Mouse (Mus musculus) megakaryocyte progenitor cell, adult 5-6 weeks (primary cell): ENCODE measurements around the gene Mcrip2. TPM values are rescaled to one million over a fixed set of nuclear protein-coding genes. Genes with fewer than 3 reads are reported as not detected.

Experiments
- ATAC-seq: replicated peaks from 2 replicates; pipeline ENCODE4 v1.8.0; 2016; ENCODE audit warnings: mild to moderate bottlenecking, moderate TSS enrichment, inconsistent platforms; ENCODE audit not compliant: poor library complexity
- total RNA-seq, 2 experiments: library from RNA; stranded (forward) in 1 of 2; stranded (reverse) in 1 of 2; fragments of 157-497, 149-512 nt in 1 of 2; fragments of 200-1000 nt in 1 of 2; gene quantifications; 2 replicates each; pipeline versions ENCODE4 v1.2.3 to v1.2.4; 2015 to 2017

Mcrip2 gene
- total RNA-seq, 2 experiments from 2014 or later, result 8.6 to 42.2 TPM

DNA sequence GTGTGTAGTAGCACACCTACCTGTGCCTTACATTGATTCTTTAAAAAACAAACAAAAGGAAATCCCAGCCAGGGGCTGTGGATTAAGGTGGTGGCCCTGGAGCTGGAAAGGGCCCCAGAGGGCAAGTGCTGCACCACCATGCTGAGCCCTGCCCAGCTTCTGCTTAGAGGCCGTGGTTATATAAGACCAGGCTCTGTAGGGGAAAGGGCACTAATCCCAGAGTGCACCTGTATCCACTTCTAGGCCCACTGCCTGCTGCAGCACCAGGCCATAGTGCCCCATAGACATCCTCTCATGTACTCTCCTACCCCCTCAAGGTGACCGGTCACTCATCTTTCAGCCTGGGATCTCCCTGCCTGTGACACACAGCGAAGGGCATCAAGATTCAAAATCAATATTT lies 2.4 kb downstream of the Mcrip2 start:
- no peak for ATAC-seq

DNA sequence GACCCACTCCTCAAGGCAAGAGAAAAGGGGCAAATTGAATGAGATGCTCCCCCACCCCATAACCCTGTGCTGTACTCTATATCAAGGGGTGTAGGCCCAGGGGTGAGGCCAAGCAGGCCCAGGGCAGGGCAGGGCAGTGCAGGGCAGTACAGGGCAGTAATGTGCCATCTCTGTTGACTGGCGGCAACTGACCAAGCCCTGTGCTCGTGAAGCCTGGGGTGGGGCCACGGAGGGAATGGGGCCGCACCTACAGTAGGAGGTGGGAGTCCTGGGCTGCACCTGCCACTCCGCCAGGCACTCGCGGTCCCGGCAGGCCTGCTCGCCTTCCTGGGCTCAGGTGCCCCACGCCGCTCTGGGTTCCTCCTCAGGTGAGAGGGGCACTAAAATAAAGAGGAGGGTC lies 3.3 kb downstream of the Mcrip2 start:
- no peak for ATAC-seq

DNA sequence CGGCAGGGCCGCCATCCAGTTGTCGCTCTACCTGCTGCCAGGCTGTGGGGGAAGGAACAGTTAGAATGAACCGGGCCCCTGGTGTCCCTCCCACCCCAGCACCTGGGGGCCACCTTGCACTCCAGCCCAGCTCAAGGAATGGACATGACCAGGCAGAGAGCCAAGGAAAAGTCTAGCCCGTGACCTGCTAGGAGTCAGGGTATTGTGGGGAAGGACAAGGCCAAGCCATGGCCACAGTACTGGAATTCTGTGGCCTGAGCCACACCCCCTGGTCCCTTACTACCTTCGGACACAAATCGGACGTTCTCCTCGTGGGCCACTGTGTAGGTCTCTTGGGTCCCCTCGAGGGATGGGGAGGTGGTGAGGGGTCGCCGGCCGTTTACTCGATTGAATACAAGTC lies 4.3 kb downstream of the Mcrip2 start:
- ATAC-seq, result no peak

DNA sequence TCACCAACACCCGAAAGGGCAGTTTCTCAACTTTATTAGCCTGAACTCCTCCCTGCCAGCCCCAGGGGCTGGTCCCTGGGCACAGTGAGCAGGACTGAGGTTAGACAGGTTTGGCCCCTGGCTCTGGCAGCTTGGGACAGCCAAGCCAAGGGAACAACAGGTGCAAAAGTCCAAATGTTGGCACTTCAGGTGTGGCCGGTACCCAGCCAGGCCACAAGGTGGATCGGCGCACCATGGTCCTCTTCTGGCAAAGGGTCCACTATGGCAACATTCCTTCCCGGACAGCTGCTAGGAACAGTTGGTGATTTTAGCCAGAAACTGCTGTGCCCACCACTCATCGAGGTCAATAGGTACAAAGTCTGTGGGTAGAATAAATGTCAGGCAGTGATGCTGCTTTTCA lies 4.9 kb downstream of the Mcrip2 start:
- no peak for ATAC-seq

DNA sequence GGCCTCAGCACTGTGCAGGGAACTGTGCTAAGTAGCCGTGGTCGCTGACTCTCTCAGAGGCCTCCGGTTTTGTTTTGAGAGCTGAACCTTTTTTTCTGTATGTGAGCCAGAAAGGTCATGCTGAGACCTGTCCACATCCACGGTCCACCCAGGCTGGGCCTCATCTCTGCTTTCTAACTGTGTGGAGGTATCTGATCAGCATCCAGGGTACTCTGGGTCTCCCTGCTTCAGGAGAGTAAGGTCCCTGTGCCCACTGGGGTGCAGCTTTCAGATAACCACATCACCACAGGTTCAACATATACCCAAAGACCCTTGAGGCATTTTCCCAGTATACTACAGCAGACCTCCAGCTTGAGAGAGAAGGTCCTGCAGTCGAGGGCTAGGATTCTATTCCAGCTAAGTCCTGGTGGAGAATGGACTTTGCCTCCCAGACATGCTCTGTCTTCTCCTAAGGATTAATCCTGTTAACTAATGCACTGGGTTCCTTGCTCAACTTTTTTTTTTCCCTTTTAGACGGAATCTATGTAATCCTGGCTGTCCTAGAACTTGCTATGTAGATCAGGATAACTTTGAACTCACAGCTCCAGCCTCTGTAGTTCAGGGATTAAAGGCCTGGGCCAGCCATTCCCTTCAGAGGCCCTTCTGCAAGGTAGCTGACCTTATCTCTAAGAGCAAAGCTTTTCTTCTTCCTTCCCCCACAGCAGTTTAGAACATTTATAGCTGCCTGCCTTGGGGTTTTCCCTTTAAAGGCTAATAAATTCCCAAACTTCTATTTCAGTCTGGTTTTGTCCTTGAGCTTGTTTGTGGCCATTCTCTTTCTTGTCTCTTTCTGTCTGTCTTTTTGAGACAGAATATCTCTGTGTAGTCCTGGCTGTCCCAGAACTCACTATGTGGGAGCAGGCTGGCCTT lies 6.6 kb downstream of the Mcrip2 start:
- ATAC-seq, result no peak

DNA sequence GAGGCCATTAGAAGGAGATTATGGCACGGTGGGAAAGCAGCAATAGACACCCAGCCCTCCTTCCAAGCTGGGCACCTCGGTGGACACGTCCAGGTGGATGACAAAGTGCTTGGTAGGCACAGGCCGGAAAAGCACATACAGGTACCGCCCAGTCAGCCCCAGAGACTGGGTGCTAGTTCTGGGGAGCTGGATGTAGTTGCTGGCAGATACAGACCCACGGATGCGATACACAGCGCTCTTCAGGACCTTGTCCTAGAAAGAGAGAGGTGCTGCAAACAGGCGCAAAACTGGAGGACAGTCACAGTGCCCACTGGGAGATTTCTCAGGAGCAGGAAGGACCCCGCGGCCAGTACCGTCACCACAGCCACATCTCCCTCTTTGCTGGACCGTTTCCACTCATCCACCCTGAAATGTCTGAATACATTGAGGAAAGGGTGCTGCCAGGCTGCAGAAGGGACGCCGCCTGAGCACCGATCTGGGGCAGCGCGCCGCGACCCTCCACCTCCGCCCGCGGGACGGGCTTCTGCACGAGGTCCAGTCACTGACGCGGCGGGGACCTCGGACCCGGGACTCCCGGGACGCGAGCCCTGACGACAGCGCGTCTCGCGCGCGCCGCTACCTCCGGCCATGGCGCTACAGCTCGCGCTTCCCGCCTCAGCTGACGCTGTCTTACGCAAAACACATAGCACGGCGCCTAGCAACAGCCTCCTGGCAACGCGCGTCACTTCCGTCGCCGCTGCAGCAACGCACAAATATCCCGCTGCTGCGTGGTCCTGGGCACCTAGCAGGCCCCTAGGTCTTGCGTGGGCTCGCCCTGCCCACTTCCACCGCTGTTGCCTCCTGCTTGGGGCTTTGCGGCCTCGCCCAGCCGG lies 7.5 kb downstream of the Mcrip2 start, which contains the start of gene Wdr90:
TSS of gene Wdr90 (minus strand) at position 670 of the 872 bp plus-strand sequence.
- peak; percentile 96 for ATAC-seq

DNA sequence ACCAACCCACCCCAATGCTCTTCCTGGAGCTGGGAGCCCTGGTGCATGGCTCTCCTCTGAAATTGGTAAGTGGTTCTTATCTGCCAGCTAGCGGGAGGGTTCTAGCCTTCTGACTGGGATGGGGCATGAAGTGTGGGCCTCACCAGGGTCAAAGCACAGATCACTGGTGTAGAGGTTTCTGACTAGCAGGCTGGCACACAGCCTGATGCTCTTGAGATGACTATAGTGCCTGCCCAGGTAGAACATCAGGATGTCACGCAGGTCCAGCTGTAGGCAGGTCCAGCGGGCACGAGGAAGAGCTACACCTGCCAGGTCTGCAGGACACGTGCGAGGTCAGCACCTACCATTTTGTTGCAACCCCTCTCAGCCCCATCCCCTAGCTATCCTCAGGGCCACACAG lies 8.3 kb downstream of the Mcrip2 start:
- ATAC-seq, result no peak

DNA sequence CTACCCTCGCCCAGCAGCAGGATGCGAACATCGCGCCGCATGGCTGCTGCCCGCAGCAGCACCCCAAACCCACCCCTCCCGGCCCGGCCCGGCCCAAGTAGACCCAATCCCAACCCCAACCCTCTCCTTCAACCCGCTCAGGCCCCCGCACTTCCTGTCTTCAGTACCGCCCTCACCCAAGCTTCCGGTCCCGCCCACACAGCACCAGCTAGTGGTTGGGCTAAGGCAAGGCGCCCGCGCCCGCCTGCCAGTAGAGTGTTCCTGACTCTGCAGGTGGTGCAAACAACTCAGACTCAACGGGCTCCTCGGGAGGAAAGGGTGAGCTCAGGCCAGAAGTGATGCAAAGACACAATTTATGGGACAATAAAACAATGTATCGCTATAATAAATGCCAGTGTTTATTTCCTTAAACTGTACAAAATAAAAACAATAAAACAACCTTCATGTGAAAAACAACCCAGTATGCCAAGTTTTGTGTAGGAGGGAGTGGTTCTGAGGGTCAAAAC lies 24.1 kb downstream of the Mcrip2 start, which contains the start of gene Rhot2:
TSS of gene Rhot2 (minus strand) at position 456 of the 506 bp plus-strand sequence.
- peak; percentile 97 for ATAC-seq

DNA sequence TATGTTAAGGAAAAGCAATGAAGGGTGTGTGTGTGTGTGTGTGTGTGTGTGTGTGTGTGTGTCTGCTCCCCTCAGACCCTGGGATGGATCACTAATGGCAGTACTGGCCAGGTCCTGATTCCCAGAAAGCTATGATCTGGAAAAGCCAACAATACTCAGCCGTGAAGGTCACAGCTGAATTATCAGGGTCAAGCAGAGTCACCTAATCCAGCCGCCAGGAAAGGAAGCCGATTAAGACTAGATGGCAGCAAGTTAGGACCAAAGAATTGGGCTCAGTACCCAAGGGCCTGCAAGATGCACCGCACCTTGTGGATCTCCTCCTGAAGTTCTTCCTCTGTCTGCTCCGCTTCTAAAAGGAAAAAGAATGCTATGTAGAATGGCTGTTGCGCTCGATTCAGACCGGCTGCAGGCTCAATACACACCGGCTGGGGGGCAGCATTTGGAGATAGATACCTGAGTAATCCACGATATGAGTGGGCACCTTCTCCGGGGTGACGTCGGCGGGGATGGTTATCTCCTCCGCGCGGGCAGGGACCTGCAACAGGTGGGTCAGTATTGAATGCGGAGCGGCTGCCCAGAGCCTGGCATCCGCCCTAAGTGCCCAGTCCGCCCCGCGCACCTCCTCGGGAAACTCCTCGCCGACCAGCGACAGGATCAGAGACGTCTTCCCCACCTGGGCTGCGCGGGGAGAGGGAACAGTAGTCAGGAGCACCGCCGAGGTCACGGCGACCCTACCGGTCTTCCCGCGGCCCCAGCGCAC lies 24.7 kb downstream of the Mcrip2 start:
- ATAC-seq, result peak; percentile 8; the same call in 1 of the 2 replicates

DNA sequence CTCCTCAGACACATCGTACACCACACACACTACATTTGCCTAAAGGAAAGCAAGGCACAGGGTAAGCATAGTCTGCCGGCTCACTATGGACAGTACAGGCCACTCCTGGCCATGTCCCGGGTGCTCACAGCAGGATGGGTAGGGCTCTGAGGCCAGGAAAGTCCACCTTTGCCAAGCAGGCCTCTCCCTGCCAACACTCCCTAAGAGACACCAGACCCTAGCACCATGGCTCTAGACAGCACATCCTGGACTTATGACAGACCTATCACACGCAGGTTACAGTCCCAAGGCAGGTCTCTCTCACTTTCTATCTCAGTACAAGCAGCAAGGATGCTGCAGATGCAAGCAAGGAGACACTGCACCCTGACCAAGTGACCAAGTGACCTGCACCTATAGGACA lies 25.4 kb downstream of the Mcrip2 start:
- no peak for ATAC-seq

DNA sequence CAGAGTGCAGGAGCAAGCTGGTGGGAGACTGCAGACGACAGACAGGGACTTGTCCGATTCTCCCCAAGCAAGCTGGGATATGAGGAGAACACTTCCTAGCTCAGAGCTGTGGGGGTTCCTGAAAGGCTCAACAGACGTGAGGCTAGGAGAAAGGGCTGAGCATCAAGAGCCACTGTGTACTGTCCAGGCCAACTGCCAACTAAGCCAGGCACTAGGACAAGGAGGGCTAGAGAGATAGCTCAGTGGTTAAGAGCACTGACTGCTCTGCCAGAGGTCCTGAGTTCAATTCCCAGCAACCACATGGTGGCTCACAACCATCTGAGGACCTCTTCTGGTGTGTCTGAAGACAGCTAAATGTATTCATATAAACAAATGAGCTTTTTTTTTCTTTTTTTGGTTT lies 26.1 kb downstream of the Mcrip2 start:
- ATAC-seq, result no peak

DNA sequence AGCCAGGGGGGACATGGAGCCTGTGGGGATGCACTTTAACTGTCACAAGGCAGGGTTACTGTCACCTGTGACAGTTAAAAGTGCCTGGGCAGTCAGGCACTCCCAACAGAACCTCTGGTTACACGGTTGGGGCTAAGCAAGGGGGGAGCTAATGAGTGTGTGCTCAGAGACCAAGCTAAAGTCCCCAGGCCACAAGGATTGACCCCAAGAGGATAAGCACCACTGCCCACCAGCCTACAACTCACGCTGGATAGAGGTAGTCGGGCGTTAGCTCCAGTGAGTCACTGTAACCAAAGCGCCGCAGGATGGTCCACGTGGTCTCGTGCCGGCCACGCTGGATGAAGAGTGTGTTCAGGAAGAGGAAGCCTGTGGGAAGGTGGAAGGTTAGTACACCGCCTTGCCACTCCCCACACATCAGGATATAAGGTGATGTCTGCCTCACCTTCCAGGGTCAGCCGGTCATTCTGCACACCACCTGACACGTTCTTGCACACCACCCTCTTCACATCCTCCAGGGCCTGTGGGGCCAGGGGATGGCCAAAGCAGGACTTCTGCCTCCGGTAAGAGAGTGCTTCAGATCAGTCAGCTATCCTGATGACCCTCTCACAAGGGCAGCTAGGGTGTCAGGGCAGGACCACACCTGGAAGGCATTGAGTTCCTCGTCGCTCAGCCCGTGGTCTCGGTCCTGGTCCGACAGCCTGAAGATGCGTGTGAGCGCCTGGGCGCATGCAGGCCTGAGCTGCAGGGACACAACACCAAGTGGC lies 27.3 kb downstream of the Mcrip2 start, which contains the start of gene Gm20683:
TSS of gene Gm20683 (minus strand) at position 647 of the 764 bp plus-strand sequence.
- ATAC-seq, result no peak

DNA sequence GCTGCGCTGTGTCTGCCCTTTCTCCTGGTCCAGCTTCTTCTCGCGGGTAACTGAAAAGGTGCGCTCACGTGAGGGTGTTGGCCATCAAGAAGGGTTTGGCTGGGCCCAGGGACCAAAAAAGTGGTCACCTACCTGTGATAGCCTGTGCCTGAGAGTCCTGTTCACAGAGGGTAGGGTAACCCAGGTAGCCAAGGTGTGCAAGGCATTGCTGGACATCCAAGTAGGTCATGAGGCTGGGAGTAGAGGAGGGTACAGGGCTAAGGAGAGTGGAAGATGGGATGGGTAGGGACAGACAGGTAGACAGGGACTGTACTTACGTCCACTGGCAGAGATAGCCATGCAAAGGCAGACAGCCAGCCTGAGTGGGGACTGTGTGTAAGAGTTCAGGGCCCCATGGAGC lies 28.0 kb downstream of the Mcrip2 start:
- no peak for ATAC-seq

DNA sequence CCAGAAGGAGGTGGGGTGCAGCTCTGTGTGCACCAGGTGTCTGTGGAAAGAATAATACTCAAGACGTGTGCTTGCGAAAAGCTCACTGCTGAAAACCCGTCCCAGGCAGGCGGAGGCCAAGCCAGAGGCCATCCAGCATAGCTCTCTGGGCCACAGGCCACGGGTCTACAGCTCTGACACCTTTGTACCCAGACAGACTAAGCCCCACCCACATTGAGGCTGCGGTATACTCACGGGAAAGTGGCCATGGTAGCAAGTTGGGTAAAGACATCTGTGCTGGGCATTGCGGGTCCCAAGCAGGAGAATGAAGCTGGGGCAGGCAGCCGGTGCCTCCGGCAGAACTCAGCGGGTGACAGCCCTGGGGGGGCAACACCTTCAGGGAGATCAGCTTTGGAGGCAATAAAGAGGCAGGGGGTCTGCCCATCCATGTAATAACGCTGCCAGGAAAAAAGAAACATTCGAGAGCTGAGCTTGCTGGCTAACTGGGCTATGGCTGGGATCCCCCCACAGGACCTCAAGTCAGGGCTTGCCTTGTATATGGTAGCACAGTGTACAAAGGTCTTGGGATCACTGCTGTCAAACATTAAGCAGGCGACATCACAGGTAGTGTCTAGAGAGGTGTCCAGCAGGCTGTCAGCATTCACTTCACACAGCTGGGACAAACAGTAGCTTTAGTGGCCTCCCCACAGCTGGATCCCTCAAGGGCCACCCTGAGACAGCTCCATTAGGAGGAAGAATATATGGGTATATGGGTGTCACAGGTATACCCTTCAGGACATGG lies 28.9 kb downstream of the Mcrip2 start:
- no peak for ATAC-seq

DNA sequence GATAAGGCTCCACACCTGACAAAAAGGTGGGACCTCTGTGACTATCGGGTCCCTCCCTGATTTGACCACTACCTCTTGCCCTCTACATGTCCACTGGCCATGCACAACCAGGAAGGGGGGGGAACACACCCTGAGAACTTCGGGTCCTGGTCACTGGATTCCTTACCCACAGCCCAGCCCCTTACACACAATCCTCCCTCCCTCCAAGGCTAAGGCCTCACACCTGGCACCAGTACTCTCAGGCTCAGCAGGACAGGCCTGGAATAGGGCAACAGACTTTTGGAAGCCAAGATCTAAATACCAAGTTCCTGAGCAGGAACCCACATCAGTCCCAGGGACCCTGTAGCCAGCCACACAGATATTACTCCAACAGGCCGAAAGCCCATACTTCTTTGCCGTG lies 29.7 kb downstream of the Mcrip2 start:
- ATAC-seq, result no peak

DNA sequence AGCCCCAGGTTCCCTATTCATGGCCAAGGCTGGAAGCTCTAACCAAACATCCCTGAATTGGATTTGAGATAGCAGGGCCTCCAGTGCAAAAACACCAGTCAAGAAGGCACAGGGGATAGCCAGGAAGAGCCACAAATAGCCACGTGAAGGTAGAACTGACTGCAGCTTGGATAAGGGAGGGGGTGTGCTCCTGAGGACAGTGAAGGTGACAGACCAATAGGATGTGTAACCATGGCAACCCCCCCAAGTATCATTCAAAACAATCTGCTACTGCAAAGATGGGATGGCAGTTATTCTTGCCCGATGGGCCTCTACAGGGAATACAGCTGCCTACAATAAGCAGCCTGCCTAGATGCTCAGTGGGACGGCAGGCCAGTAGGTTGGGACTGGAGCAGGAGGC lies 31.0 kb downstream of the Mcrip2 start:
- no peak for ATAC-seq

DNA sequence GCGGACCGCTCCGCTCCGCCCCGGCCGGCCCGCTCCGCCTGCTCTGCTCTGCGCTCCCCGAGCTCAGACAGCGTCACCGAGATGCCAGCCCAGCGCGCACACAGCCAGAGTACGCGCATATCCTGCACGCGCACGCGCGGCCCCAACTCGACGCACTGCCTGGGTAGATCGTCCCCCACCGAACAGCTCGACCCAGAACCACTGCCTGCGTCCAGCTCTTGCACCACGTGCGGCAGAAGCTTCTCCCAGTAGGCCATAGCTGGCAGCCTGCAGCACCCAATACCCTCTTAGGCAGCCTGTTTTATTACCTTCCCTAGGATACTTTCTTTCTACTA lies 31.5 kb downstream of the Mcrip2 start, which contains the start of gene Rhbdl1:
TSS of gene Rhbdl1 (minus strand) at position 220 of the 335 bp plus-strand sequence.
- peak; percentile 48 for ATAC-seq

DNA sequence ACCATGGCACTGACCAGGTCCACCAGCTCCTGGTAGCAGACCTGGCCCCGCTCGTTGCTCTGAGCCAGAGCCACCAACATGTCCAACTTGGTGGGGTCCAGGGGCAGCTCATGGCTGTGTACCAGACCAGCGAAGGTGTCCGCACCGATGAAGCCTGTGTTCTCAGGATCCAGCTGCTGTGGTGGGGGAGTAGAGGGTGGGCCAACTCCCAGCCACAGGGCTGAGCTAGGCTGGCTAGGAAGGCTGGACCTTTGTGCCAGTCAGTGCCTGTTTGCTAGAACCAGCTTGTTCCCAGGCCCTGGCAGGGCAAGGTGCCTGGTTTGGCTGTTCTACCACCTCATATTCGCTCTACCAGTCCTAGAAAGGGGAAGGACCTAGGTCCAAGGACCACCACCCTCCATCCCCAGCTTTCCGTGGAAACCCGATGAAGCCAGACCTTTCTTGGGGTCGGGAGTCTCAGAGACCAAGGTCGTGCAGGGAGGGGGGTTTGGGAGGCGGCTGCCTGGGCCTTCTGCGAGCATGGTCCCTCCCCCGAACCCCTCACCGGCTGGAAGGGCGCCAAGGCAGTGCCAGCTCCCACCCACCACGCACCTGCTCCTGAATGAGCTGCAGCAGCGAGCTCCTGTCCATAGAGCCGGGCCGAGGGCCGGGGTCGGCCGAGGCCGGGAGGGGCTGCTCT lies 32.0 kb downstream of the Mcrip2 start:
- ATAC-seq, result no peak

DNA sequence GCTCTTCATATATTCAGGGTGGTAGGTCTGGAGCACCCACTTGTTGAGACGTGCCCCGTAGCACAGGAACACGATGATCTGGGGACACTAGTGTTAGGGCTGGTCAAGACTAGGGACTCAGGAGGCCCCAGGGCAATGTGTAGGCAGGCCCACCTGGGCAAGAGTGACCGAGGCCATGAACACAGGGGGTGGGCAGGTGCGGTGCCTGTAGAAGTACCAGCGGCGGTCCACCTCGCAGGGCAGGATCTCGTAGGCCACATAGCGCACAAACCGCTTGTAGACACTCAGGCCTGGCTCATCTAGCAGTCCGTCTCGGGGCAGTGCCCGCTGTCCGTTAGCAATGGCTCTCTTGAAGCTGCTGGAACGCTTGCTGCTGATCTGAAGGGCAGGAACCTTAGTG lies 32.7 kb downstream of the Mcrip2 start:
- ATAC-seq, result no peak
